Mouse (Mus musculus): Measurements from ENCODE around the gene Tbx10. TPM values are rescaled to one million over a fixed set of nuclear protein-coding genes. Genes with fewer than 3 reads are reported as not detected.
"Not testable (repeated sequence)": the region's sequence is repeated elsewhere in the genome, so short reads cannot be mapped to it uniquely, and the experiment has no call there.

Tbx10 gene
- polyA plus RNA-seq, 1 experiment from 2014 or later = not detected

GRCm38 (mm10) chr19:4014802-4015201 is 22.2 kb downstream of the Tbx10 start:
- Histone ChIP-seq H3K4me3 (no peak overlapping the region), H3K4me1 (peaks cover 42% of the 10 kb centered on the region), H3K36me3 (replicated peaks) (peaks cover 9% of the 10 kb centered on the region), H3K27me3 (ENCODE audit: poor library complexity, severe bottlenecking) (no peaks in the 10 kb centered on the region), H3K27ac (no peak overlapping the region), H3K9me3 (no peaks in the 10 kb centered on the region)
- DNase-seq (ENCODE audit: extremely low spot score, low spot score) = no peak

DNA sequence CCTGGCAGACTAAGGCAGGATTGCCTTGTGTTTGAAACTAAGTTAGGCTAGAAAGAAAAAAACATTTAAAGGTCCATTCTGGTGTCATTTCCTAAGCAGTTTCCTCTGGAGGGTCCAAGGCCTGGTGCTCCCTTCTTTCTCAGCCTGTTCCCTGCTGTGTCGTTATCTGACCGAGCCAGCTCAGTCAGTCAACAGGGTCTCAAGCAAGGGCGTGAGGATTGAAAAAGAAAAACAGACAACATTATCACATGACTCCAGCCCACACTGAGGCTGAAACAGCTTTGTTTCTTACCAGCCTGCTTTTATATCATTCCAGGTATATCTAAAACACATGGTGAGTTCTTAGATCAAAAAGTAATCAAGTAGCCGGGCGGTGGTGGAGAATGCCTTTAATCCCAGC is 23.1 kb downstream of the Tbx10 start:
- no peaks in the 10 kb centered on the region for H3K27me3 ChIP-seq (ENCODE audit: poor library complexity, severe bottlenecking)
- no peak overlapping the region for H3K4me3 ChIP-seq
- H3K36me3 ChIP-seq (replicated peaks) = peaks cover under 1% of the 10 kb centered on the region
- peaks cover 42% of the 10 kb centered on the region for H3K4me1 ChIP-seq
- H3K9me3 ChIP-seq = no peaks in the 10 kb centered on the region
- DNase-seq (ENCODE audit: extremely low spot score, low spot score) = no peak
- H3K27ac ChIP-seq = no peak overlapping the region
- 66% methylated on average over 5 of the region's 5 CpGs for WGBS

- WGBS = 67% methylated on average over 10 of the region's 10 CpGs
- no peak for DNase-seq (ENCODE audit: extremely low spot score, low spot score)
- Histone ChIP-seq H3K9me3 (no peaks in the 10 kb centered on the region), H3K27me3 (ENCODE audit: poor library complexity, severe bottlenecking) (no peaks in the 10 kb centered on the region), H3K36me3 (replicated peaks) (no peaks in the 10 kb centered on the region), H3K4me1 (peaks cover 29% of the 10 kb centered on the region), H3K27ac (no peak overlapping the region), H3K4me3 (no peak overlapping the region)
Measured at GRCm38 (mm10) chr19:4017921-4018587, 25.5 kb downstream of the Tbx10 start.

GRCm38 (mm10) chr19:4018743-4019583 is 26.4 kb downstream of the Tbx10 start:
- H3K27me3 ChIP-seq (ENCODE audit: poor library complexity, severe bottlenecking) = no peaks in the 10 kb centered on the region
- no peaks in the 10 kb centered on the region for H3K36me3 ChIP-seq (replicated peaks)
- 39% methylated on average over 18 of the region's 18 CpGs for WGBS
- peaks cover 21% of the 10 kb centered on the region for H3K4me1 ChIP-seq
- peak; percentile 57 for DNase-seq (ENCODE audit: extremely low spot score, low spot score)
- no peaks in the 10 kb centered on the region for H3K9me3 ChIP-seq
- H3K27ac ChIP-seq = 0 out of 2 replicates have a peak overlapping the region, but pooled peaks have one; percentile 46
- no peak overlapping the region for H3K4me3 ChIP-seq

- H3K36me3 ChIP-seq (replicated peaks) = no peaks in the 10 kb centered on the region
- no peak for DNase-seq (ENCODE audit: extremely low spot score, low spot score)
- 80% methylated on average over 7 of the region's 7 CpGs for WGBS
Measured at GRCm38 (mm10) chr19:4023185-4023584, 30.6 kb downstream of the Tbx10 start.

GRCm38 (mm10) chr19:4027576-4027975 is 35.0 kb downstream of the Tbx10 start:
- H3K9me3 ChIP-seq = peaks cover 21% of the 10 kb centered on the region
- H3K4me3 ChIP-seq = no peak overlapping the region
- H3K27me3 ChIP-seq (ENCODE audit: poor library complexity, severe bottlenecking) = no peaks in the 10 kb centered on the region
- H3K36me3 ChIP-seq (replicated peaks) = no peaks in the 10 kb centered on the region
- DNase-seq (ENCODE audit: extremely low spot score, low spot score) = no peak
- no peak overlapping the region for H3K27ac ChIP-seq
- H3K4me1 ChIP-seq = no peaks in the 10 kb centered on the region

More at GRCm38 (mm10) chr19:4023185-4023584, 30.6 kb downstream of the Tbx10 start:
- peaks cover 18% of the 10 kb centered on the region for H3K9me3 ChIP-seq
- H3K27me3 ChIP-seq (ENCODE audit: poor library complexity, severe bottlenecking) = no peaks in the 10 kb centered on the region
- H3K27ac ChIP-seq = no peak overlapping the region
- no peak overlapping the region for H3K4me3 ChIP-seq
- peaks cover 12% of the 10 kb centered on the region for H3K4me1 ChIP-seq

DNA sequence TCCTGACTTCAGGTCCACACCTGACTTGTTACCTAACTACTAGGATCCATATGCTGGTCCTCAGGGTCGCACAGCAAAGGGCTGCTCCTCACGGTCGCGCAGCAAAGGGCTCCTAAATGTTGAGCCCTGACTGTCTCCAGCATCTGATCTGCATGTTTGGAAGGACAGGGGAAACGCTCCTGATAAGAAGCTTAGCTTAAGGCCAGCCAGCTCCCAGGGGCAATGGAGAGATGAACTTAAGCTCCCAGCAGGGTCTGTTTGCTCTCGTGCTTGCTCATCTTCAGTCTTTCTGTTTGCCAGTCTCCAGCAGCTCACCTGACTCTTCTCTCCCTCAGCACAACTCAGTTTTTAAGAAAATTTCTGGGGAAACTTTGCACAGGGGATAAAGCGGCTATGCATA is 40.1 kb downstream of the Tbx10 start:
- no peak overlapping the region for H3K4me3 ChIP-seq
- peaks cover 4% of the 10 kb centered on the region; the same call in 1 of the 2 replicates for H3K9me3 ChIP-seq
- no peaks in the 10 kb centered on the region for H3K27me3 ChIP-seq (ENCODE audit: poor library complexity, severe bottlenecking)
- 46% methylated on average over 7 of the region's 7 CpGs for WGBS
- peaks cover 14% of the 10 kb centered on the region for H3K36me3 ChIP-seq (replicated peaks)
- peaks cover 16% of the 10 kb centered on the region for H3K4me1 ChIP-seq
- H3K27ac ChIP-seq = no peak overlapping the region
- DNase-seq (ENCODE audit: extremely low spot score, low spot score) = no peak

- WGBS = 86% methylated on average over 3 of the region's 3 CpGs
- 0 out of 2 replicates have a peak, but pooled peaks cover 3% of the 10 kb centered on the region for H3K9me3 ChIP-seq
Measured at GRCm38 (mm10) chr19:4033298-4033697, 40.7 kb downstream of the Tbx10 start.

GRCm38 (mm10) chr19:4033742-4034141 is 41.2 kb downstream of the Tbx10 start:
- peaks cover 23% of the 10 kb centered on the region for H3K4me1 ChIP-seq
- H3K27me3 ChIP-seq (ENCODE audit: poor library complexity, severe bottlenecking) = no peaks in the 10 kb centered on the region
- H3K4me3 ChIP-seq = no peak overlapping the region
- H3K36me3 ChIP-seq (replicated peaks) = peaks cover 14% of the 10 kb centered on the region
- H3K27ac ChIP-seq = no peak overlapping the region
- no peak for DNase-seq (ENCODE audit: extremely low spot score, low spot score)
- 64% methylated on average over 5 of the region's 5 CpGs for WGBS
- no peaks in the 10 kb centered on the region for H3K9me3 ChIP-seq

More at GRCm38 (mm10) chr19:4033298-4033697, 40.7 kb downstream of the Tbx10 start:
- H3K36me3 ChIP-seq (replicated peaks) = peaks cover 14% of the 10 kb centered on the region
- DNase-seq (ENCODE audit: extremely low spot score, low spot score) = no peak
- no peak overlapping the region for H3K4me3 ChIP-seq
- no peaks in the 10 kb centered on the region for H3K27me3 ChIP-seq (ENCODE audit: poor library complexity, severe bottlenecking)
- H3K4me1 ChIP-seq = peaks cover 22% of the 10 kb centered on the region
- H3K27ac ChIP-seq = no peak overlapping the region

DNA sequence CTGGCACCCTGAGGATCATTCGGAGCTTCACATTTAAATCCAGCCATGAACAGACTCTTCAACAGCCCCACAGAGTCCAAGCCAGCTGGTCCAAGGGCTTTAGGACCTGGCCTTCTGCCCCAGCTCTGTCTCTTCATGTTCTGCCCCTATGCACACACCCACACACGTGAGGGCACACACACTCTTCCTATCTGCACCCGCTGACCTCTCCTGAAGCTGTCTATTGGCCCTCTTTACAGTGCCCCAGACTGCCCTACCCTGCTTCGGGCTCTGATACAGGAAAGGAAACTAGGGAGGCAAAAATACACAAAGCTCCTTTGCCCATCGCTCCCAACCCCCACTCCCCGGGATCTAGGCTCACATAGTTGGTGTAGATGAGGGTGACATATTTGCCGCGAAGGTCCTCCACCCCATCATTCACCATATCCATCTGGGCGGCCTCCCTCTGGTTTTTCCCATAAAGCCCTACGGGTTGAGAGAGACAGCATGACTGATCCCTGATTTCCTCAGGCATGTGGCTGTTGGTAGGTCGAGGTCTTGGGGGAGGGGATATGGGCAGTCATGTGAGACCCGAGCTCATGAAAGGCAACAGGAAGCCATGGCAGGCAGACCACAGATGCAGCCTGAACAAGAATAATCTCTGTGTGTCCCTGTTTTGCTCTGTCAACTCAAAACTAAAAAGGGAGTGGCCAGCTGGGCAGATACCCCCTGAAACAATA is 43.9 kb downstream of the Tbx10 start:
- peak overlapping the region; percentile 16 for H3K4me3 ChIP-seq
- DNase-seq (ENCODE audit: extremely low spot score, low spot score) = no peak
- H3K27me3 ChIP-seq (ENCODE audit: poor library complexity, severe bottlenecking) = no peaks in the 10 kb centered on the region
- H3K36me3 ChIP-seq (replicated peaks) = peaks cover 14% of the 10 kb centered on the region
- H3K9me3 ChIP-seq = no peaks in the 10 kb centered on the region
- WGBS = 81% methylated on average over 12 of the region's 12 CpGs
- H3K27ac ChIP-seq = 0 out of 2 replicates have a peak overlapping the region, but pooled peaks have one; percentile 9
- peaks cover 23% of the 10 kb centered on the region for H3K4me1 ChIP-seq

DNA sequence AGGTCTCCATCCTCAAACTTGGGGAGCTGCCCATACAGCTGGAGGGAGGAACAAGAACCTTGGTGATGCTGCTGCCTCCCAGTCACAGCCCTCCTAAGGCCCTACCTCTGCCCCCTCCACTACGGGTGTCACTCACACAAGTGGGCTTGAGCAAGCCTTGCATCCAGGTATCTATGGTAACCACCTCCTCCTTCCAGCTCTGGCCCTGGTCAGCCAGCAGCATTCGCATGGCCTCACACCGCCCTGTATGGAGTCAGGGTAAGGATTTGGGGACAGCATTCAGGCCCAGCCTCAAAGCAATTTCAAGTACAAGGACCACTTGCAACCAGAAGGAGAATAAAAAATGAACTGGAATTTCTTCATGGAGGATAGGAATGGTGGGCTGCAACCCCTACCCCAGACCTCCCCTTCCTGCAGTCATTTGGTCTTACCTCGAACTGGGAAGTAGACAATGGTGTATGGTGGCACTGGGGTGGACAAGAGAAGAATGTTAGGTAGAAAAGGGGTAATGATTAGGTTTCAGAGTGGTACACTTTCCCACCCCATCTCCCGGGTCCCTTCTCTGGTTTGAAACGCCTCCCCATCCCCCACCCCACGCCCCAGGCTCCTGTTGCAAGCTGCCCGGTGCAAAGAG is 44.7 kb downstream of the Tbx10 start:
- H3K9me3 ChIP-seq; H3K27me3 ChIP-seq (ENCODE audit: poor library complexity, severe bottlenecking); DNase-seq (ENCODE audit: extremely low spot score, low spot score): not testable (repeated sequence)
- Histone ChIP-seq H3K36me3 (replicated peaks) (peaks cover 14% of the 10 kb centered on the region), H3K4me1 (peaks cover 23% of the 10 kb centered on the region), H3K4me3 (peak overlapping the region; percentile 68), H3K27ac (peak overlapping the region; percentile 91)
- WGBS = 24% methylated on average over 7 of the region's 8 CpGs

GRCm38 (mm10) chr19:4037788-4038232 is 45.3 kb downstream of the Tbx10 start, which contains the start of gene Gstp1:
Gene Gstp1, minus strand, starts transcription at chr19:4037985.
- WGBS = under 1% methylated on average over 26 of the region's 26 CpGs

More at GRCm38 (mm10) chr19:4037788-4038232, 45.3 kb downstream of the Tbx10 start, which contains the start of gene Gstp1:
- Histone ChIP-seq H3K36me3 (replicated peaks) (peaks cover 14% of the 10 kb centered on the region), H3K27me3 (ENCODE audit: poor library complexity, severe bottlenecking) (no peaks in the 10 kb centered on the region), H3K4me1 (peaks cover 23% of the 10 kb centered on the region), H3K27ac (peak within 1 kb of the TSS; percentile 91), H3K4me3 (peak within 1 kb of the TSS; percentile 68), H3K9me3 (no peaks in the 10 kb centered on the region)
- peak; percentile 78 for DNase-seq (ENCODE audit: extremely low spot score, low spot score)

Data from forebrain, embryonic 10.5 days (tissue).